Mouse (Mus musculus) frontal cortex, adult (tissue): ENCODE data around the gene Cpne5.

Experiments
- ATAC-seq: cut with Nextera tagmentation; 2 replicates; pipeline ENCODE4 v1.9.2; 2017; ENCODE audit warnings: mild to moderate bottlenecking, moderate library complexity, mixed read lengths; ENCODE audit not compliant: low TSS enrichment

The Cpne5 gene

DNA sequence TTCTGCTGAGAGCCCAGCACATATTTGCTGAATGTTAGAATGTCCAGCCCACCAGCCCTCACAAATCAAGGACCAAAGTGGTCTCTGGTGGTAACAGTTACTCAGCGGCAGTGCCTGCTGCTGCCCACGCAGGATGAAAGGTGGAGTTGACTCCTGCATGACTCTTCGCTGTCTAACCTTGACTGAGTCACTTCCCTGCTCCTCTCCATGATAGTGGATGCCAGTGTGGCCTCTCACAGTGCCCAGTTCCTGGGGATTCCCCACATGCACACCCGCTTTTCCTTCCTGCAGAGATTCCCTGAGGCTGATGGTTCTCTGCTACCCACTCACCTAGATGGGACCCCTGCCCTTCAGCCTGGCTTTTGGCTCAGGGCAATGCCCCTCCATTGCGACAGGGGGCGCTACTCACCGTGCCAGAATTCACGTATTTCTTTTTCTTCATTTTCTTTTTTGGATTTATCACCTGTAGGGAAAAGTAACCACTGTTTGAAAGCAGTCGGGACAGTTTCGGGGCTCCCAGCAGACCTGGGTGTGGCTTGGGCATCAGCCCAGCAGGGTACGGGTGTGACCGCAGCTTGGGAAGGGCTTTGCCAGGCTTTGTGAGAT lies 68.9 kb downstream of the Cpne5 start:
- no peak for ATAC-seq

GRCm38 (mm10) chr17:29168438-29168837 lies 69.5 kb downstream of the Cpne5 start:
- no peak for ATAC-seq

- no peak for ATAC-seq
Measured at GRCm38 (mm10) chr17:29167371-29167770, 70.6 kb downstream of the Cpne5 start.

DNA sequence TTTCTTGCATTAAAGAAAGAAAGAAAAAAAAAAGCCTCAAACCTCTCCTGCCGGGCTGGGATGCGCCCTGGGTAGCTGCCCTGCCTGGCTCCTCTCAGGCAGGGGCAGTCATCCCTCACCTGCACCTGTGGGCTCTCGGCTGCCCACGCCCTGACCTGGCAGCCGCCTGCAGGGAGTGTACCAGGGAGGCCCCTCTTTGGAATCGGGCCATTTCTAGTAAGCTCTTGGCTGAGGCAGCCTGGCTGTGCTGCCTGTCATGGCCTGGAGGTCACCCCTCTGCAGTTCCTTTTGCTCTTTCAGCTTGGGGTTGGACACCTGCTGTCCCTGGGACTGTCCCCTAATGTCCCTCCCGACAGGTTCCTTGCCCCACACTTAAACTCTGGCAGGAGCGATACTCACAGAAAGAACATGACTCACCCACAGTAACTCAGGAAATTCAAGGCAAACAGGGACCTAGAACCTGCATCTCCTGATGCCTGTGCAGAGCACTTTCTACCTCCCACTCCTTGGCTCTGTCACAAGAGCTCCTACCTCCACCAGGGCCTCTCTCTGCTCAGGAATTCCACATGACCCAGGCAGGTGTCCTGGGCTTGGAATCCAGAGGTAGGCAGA lies 71.9 kb downstream of the Cpne5 start:
- ATAC-seq = no peak

GRCm38 (mm10) chr17:29165452-29165851 lies 72.5 kb downstream of the Cpne5 start:
- ATAC-seq = no peak

- no peak for ATAC-seq
Measured at GRCm38 (mm10) chr17:29164469-29165111, 73.4 kb downstream of the Cpne5 start.

GRCm38 (mm10) chr17:29162334-29162733 lies 75.6 kb downstream of the Cpne5 start:
- no peak for ATAC-seq

DNA sequence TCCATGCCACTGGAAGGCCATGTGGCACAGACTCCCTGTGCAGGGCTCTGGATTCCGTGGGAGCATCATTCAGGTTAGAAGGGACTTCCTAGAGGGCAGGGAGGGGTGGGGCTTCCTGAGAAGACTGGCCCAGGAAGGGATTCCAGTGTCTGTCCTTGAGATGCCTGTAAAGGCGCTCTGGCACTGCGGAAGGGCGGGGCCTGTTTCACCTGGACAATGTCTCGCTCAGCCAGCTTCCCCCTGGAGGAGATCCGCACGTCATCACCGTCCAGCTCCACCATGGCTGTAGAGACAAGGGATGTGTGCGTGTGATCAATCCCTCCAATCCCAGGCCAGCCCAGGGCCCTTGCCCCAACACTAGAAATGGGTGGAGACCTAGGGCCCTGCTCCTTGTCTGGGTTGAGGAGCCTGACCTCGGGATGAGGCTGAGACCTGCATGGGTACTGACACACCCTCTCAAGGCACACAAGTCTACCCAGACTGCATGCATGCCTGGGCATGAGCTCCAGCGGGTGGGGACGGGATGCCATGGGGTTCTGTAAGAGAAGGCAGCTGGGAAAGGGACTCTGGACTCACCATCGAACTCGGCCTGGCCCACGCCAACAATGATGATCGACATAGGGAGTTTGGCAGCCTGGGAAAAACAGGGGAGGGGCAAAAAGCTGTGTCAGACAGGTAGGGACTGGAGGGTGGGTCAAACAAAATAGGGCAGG lies 78.1 kb downstream of the Cpne5 start:
- no peak for ATAC-seq

- no peak for ATAC-seq
Measured at GRCm38 (mm10) chr17:29159320-29159719, 78.6 kb downstream of the Cpne5 start.

DNA sequence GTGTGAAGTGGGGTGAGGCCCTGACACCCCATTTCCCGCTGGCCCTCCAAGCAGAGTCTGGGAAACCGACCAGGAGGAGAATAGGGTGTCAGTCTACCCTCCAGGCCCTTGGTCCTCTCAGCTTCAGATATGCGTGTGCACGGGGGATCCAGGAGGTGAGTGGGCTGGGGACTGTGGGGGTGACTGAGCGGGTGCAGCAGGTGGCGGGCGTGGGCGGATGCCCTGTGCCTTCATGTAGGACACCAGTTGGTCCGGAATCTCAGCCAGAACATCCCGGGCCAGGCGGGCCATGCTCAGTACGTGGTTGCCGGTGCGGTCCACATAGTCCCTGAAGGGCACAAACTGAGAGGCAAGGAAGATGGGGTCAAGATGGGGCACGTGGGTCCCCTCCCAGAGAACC lies 79.1 kb downstream of the Cpne5 start:
- ATAC-seq = no peak

DNA sequence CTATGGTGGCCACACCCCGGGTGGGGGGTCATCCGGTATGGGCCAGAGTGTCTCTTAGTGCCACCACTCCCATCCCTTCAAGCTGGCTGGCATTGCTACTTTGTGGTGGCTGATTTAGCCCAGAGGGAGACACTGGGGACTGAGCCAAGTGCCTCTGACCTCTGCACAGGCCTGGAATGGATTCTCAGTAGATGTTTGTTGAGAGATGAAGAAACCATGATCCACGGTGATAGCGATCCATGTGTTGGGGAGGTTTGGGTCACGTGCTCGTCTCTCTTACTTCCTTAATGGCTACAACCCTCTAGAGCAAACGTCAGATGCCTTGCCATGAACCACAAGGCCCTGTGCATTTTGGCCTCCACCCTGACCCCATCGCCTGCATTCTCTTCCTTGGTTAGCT lies 81.1 kb downstream of the Cpne5 start:
- ATAC-seq = no peak

- ATAC-seq = no peak
Measured at GRCm38 (mm10) chr17:29156396-29156795, 81.6 kb downstream of the Cpne5 start.

DNA sequence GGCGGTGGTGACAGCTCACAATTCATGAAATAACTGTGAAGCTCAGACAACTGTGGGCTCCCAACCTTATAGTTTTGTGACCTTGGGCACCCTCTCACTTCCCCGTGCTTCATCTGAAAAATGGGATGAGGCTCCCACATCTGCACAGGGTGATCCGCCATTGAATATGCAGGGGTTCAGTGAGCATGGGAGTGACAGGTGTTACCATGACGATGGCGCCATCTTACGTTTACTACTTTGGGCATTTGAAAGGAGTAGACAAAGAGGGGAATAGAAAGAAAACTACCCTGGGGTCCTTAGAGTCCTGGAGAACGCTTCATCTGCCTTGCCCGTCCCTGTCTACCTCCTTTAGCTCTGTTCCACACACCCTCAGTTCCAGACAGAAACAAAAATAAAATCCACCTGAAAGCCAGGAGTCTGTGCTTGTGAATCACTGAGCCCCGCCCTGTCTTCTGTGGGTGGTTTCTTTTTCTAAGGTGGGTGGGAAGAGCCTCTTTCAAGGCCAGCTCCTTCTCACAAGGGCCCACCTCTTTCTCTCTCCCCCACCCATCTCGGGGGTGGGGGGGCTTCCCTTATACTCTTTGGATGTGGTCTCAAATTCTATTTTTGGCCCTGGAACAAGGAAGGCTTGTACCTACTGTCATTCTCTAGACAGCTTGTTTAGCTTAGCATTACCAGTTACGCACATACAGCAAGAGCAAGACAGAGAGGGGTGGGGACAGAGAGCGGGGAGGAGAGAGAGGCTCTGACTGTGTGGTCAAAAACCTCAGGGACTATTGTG lies 82.4 kb downstream of the Cpne5 start:
- peak; percentile 82 for ATAC-seq

GRCm38 (mm10) chr17:29154247-29154646 lies 83.7 kb downstream of the Cpne5 start:
- no peak for ATAC-seq

GRCm38 (mm10) chr17:29152547-29152946 lies 85.4 kb downstream of the Cpne5 start:
- no peak for ATAC-seq

GRCm38 (mm10) chr17:29149766-29150165 lies 88.2 kb downstream of the Cpne5 start:
- no peak for ATAC-seq

DNA sequence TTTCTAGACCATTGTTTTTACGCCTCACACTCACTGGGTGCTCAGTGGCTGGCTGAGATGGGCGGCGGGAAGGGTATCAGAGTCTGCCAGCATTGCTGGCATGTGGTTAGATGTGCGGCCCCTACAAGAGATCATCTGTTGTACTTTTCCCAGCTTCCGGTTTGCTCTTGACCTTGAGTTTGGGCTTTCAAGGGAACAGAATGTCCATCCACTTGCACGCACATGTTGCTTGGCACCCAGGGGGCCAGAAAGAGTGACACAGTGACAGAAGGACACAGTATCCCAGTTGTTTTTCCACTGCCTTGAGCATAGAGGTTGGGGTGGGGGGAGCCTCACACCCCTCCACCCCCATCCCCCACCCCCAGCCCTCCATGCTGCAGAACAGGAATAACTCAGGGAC lies 90.2 kb downstream of the Cpne5 start:
- ATAC-seq = no peak

GRCm38 (mm10) chr17:29147273-29147672 lies 90.7 kb downstream of the Cpne5 start:
- no peak for ATAC-seq

DNA sequence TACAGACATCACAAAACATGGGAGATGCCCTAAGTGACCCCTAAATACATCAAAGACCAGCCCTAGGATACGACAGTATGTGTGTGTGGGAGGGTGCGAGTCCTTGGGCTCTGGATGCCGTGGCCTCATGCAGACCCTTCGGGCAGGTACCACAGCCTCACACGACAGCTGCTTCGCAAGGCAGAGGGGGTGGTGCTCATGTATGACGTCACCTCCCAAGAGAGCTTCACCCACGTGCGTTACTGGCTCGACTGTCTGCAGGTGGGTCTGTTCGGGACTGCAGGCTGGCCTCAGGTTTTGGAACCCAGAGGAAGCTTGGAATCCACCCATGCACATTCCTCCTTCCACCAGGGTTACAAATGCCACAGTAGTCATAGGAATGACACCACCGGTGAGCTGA lies 92.9 kb downstream of the Cpne5 start:
- no peak for ATAC-seq

DNA sequence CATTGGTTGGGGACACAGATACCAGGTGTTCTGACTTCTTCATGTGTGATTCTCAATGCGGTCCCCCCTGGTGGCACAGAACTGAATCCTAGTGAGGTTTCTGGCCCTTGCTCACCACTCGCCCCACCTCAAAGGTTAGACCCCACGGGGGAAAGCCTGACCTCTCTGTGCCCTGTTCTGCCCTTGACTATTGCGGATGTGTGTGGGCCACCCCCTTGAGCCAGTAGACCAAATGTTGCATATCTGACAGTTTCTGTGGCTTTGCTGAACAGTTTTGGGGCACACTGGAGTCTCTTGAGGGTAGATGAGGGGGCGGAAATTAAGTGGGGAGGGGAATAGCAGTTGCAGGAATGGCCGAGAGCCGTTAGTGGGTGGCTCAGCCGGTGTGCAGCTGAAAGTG lies 94.7 kb downstream of the Cpne5 start:
- ATAC-seq = no peak

DNA sequence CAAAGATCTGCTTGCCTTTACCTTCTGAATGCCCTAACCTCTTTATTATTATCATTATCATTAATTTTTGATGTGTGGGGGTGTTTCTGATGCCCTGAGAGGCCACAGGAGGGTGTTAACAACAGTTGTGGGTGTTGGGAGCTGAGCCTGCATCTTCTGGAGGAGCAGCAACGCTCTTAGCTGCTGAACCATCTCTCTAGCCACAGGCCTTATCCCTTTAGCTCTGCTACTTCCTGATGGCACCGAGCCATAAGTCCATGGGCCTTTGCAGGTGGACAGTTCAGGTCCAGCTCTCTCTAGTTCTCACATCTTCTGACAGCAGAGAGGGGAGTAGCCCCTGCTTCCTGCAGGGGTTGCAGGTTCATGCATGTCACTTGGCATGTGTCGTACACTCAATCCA lies 96.4 kb downstream of the Cpne5 start:
- ATAC-seq = no peak

- no peak for ATAC-seq
Measured at GRCm38 (mm10) chr17:29137906-29138305, 100.1 kb downstream of the Cpne5 start.
